Mouse (Mus musculus) heart, embryonic 14.5 days (tissue): ENCODE data around the gene Adamts2. TPM values are rescaled to one million over a fixed set of nuclear protein-coding genes. Genes with fewer than 3 reads are reported as not detected.

ENCODE experiments used
- ATAC-seq: fragments of 200-750 bp; cut with Nextera tagmentation; 2 replicates; pipeline ENCODE4 v1.8.0; 2017; ENCODE audit warnings: low read depth, moderate TSS enrichment; ENCODE audit not compliant: insufficient number of reproducible peaks, insufficient read depth, low FRiP score
- H3K27ac ChIP-seq, 2 experiments: fragments of 200-500 bp in 1 of 2; fragments of 300-500 bp in 1 of 2; sonication (generic) in 1 of 2; replicated peaks in 1 of 2; 2 replicates each; pipeline ENCODE4 v1.5.1; 2012 to 2014; ENCODE audit warnings: low read depth in 2 of 2, low read length in 2 of 2, control low read depth in 1 of 2, mild to moderate bottlenecking in 1 of 2, mixed read lengths in 1 of 2; ENCODE audit not compliant: control insufficient read depth in 1 of 2, insufficient read depth in 1 of 2
- H3K27me3 ChIP-seq: fragments of 300-500 bp; sonication (generic); 2 replicates; pipeline ENCODE4 v1.6.1; 2014; ENCODE audit warnings: mild to moderate bottlenecking, low read length, control low read depth; ENCODE audit not compliant: control insufficient read depth, insufficient read depth
- H3K36me3 ChIP-seq: fragments of 300-500 bp; sonication (generic); 2 replicates; pipeline ENCODE4 v1.6.1; 2014; ENCODE audit warnings: mild to moderate bottlenecking, control low read depth, low read length, mixed read lengths; ENCODE audit not compliant: control insufficient read depth, insufficient read depth
- H3K4me1 ChIP-seq, 2 experiments: fragments of 200-500 bp in 1 of 2; fragments of 300-500 bp in 1 of 2; sonication (generic) in 1 of 2; 2 replicates each; pipeline ENCODE4 v1.6.1; 2012 to 2014; ENCODE audit warnings: low read length in 2 of 2, control low read depth in 1 of 2, mixed read lengths in 1 of 2; ENCODE audit not compliant: control insufficient read depth in 2 of 2, insufficient read depth in 2 of 2
- H3K4me2 ChIP-seq: fragments of 300-500 bp; sonication (generic); 2 replicates; pipeline ENCODE4 v1.6.1; 2014; ENCODE audit warnings: mild to moderate bottlenecking, low read length
- H3K4me3 ChIP-seq, 2 experiments: fragments of 200-500 bp in 1 of 2; fragments of 300-500 bp in 1 of 2; sonication (generic) in 1 of 2; 2 replicates each; pipeline ENCODE4 v1.5.1; 2012 to 2014; ENCODE audit warnings: low read length in 2 of 2, mild to moderate bottlenecking in 2 of 2, control low read depth in 1 of 2, low read depth in 1 of 2, moderate library complexity in 1 of 2; ENCODE audit not compliant: control insufficient read depth in 1 of 2, insufficient read depth in 1 of 2
- H3K9ac ChIP-seq: fragments of 300-500 bp; sonication (generic); 2 replicates; pipeline ENCODE4 v1.6.1; 2014; ENCODE audit warnings: mild to moderate bottlenecking, low read length
- H3K9me3 ChIP-seq: fragments of 300-500 bp; sonication (generic); 2 replicates; pipeline ENCODE4 v1.6.1; 2016; ENCODE audit warnings: low read length, control low read depth; ENCODE audit not compliant: control insufficient read depth
- WGBS: fragments of 180-500 bp; shearing (Covaris S2); extraction: QIAGEN DNeasy Blood & Tissue Kit; methylation state at CpG from one replicate; pipeline ENCODE4 v1.1.7; 2014; 5-methylcytosine and 5-hydroxymethylcytosine counted together
- polyA plus RNA-seq: library from polyadenylated mRNA; unstranded; fragments of >200 nt; fragmentation: Nextera tagmentation; extraction: Ambion mirVana; gene quantifications from 2 replicates; pipeline ENCODE4 v1.2.1, GENCODE M21; 2014

The Adamts2 gene
- polyA plus RNA-seq, 1 experiment from 2014 or later: 8.0 TPM

- H3K27ac ChIP-seq: no peak overlapping the region
- H3K4me3 ChIP-seq: no peak overlapping the region
- H3K27me3 ChIP-seq: peaks cover 24% of the 10 kb centered on the region
- no peak for ATAC-seq
- WGBS: 27% methylated on average over 6 of the region's 6 CpGs
- no peak overlapping the region for H3K9ac ChIP-seq
- no peak overlapping the region for H3K4me2 ChIP-seq
- H3K36me3 ChIP-seq: no peaks in the 10 kb centered on the region
- no peaks in the 10 kb centered on the region for H3K9me3 ChIP-seq
- peaks cover 12 to 16% of the 10 kb centered on the region in 2 experiments; a peak in 2 of 4 replicates for H3K4me1 ChIP-seq
These were observed 113.2 kb downstream of the Adamts2 start for GRCm38 (mm10) chr11:50715091-50715490.

- Histone ChIP-seq H3K27me3 (peaks cover 20% of the 10 kb centered on the region), H3K4me2 (no peak overlapping the region), H3K27ac (peak overlapping the region in 1 of 2 experiments; percentile 33; a peak in 1 of 4 replicates), H3K9ac (no peak overlapping the region), H3K9me3 (no peaks in the 10 kb centered on the region), H3K4me1 (peaks cover 23 to 25% of the 10 kb centered on the region in 2 experiments), H3K36me3 (no peaks in the 10 kb centered on the region), H3K4me3 (no peak overlapping the region)
- no peak for ATAC-seq
- WGBS: 50% methylated on average over 12 of the region's 12 CpGs
These were observed 115.6 kb downstream of the Adamts2 start for GRCm38 (mm10) chr11:50717381-50717897.

GRCm38 (mm10) chr11:50718862-50719261, 117.0 kb downstream of the Adamts2 start:
- Histone ChIP-seq H3K9ac (no peak overlapping the region), H3K27me3 (peaks cover 16% of the 10 kb centered on the region), H3K4me2 (no peak overlapping the region), H3K9me3 (no peaks in the 10 kb centered on the region), H3K4me1 (peaks cover 19 to 25% of the 10 kb centered on the region in 2 experiments), H3K27ac (no peak overlapping the region), H3K36me3 (no peaks in the 10 kb centered on the region), H3K4me3 (no peak overlapping the region)
- no peak for ATAC-seq
- 67% methylated on average over 6 of the region's 6 CpGs for WGBS

GRCm38 (mm10) chr11:50720421-50720820, 118.5 kb downstream of the Adamts2 start:
- Histone ChIP-seq H3K27ac (no peak overlapping the region), H3K9ac (no peak overlapping the region), H3K4me1 (peaks cover 19 to 25% of the 10 kb centered on the region in 2 experiments), H3K4me2 (no peak overlapping the region), H3K4me3 (no peak overlapping the region), H3K36me3 (no peaks in the 10 kb centered on the region), H3K27me3 (peaks cover 4% of the 10 kb centered on the region; the same call in 1 of the 2 replicates), H3K9me3 (no peaks in the 10 kb centered on the region)
- ATAC-seq: no peak
- WGBS: 85% methylated on average over 6 of the region's 6 CpGs

- H3K27me3 ChIP-seq: peaks cover 4% of the 10 kb centered on the region; the same call in 1 of the 2 replicates
- H3K4me2 ChIP-seq: no peak overlapping the region
- H3K9ac ChIP-seq: no peak overlapping the region
- no peaks in the 10 kb centered on the region for H3K9me3 ChIP-seq
- no peak overlapping the region for H3K27ac ChIP-seq
- H3K4me1 ChIP-seq: peaks cover 19 to 25% of the 10 kb centered on the region in 2 experiments
- 41% methylated on average over 12 of the region's 12 CpGs for WGBS
- H3K36me3 ChIP-seq: no peaks in the 10 kb centered on the region
- no peak overlapping the region for H3K4me3 ChIP-seq
- no peak for ATAC-seq
These were observed 119.1 kb downstream of the Adamts2 start for GRCm38 (mm10) chr11:50720856-50721550.

- 60% methylated on average over 4 of the region's 4 CpGs for WGBS
- ATAC-seq: no peak
These were observed 123.7 kb downstream of the Adamts2 start for GRCm38 (mm10) chr11:50725595-50725994.

GRCm38 (mm10) chr11:50726035-50726434, 124.2 kb downstream of the Adamts2 start:
- Histone ChIP-seq H3K36me3 (no peaks in the 10 kb centered on the region), H3K4me1 (peaks cover 4 to 5% of the 10 kb centered on the region in 2 experiments), H3K4me3 (no peak overlapping the region), H3K27ac (no peak overlapping the region), H3K9ac (no peak overlapping the region), H3K27me3 (no peaks in the 10 kb centered on the region), H3K9me3 (no peaks in the 10 kb centered on the region), H3K4me2 (no peak overlapping the region)
- ATAC-seq: no peak
- WGBS: 77% methylated on average over 5 of the region's 5 CpGs

More at GRCm38 (mm10) chr11:50725595-50725994, 123.7 kb downstream of the Adamts2 start:
- no peaks in the 10 kb centered on the region for H3K36me3 ChIP-seq
- no peak overlapping the region for H3K27ac ChIP-seq
- no peak overlapping the region for H3K4me2 ChIP-seq
- no peak overlapping the region for H3K9ac ChIP-seq
- H3K4me3 ChIP-seq: no peak overlapping the region
- peaks cover 9% of the 10 kb centered on the region in 2 experiments for H3K4me1 ChIP-seq
- H3K9me3 ChIP-seq: no peaks in the 10 kb centered on the region
- no peaks in the 10 kb centered on the region for H3K27me3 ChIP-seq
